Mouse (Mus musculus): ENCODE measurements around the gene Nrp1. TPM values are rescaled to one million over a fixed set of nuclear protein-coding genes. Genes with fewer than 3 reads are reported as not detected.

Nrp1 gene
- total RNA-seq, 2 experiments from 2014 or later = 50.4 to 53.6 TPM

GRCm38 (mm10) chr8:128361343-128361870 is 3.0 kb downstream of the Nrp1 start:
- intact Hi-C loops (cut with DNase I; ENCODE audit: low total_unique reads) = loop anchor here (10.0 kb wide), 1 partner anchor 927 kb away; no protein-coding TSS in a partner anchor
- DNase-seq = no peak

GRCm38 (mm10) chr8:128362940-128363595 is 4.7 kb downstream of the Nrp1 start:
- peak; percentile 69 for DNase-seq
- intact Hi-C loops (cut with DNase I; ENCODE audit: low total_unique reads) = loop anchor here (10.0 kb wide), 1 partner anchor 928 kb away; no protein-coding TSS in a partner anchor

- intact Hi-C loops (cut with DNase I; ENCODE audit: low total_unique reads) = no loop called here
- no peak for DNase-seq
Observed at GRCm38 (mm10) chr8:128370496-128370895, 12.1 kb downstream of the Nrp1 start.

GRCm38 (mm10) chr8:128371026-128371425 is 12.6 kb downstream of the Nrp1 start:
- DNase-seq = no peak
- intact Hi-C loops (cut with DNase I; ENCODE audit: low total_unique reads) = no loop called here

- intact Hi-C loops (cut with DNase I; ENCODE audit: low total_unique reads) = no loop called here
- no peak for DNase-seq
Observed at GRCm38 (mm10) chr8:128371789-128372188, 13.4 kb downstream of the Nrp1 start.

GRCm38 (mm10) chr8:128372724-128373123 is 14.3 kb downstream of the Nrp1 start:
- intact Hi-C loops (cut with DNase I; ENCODE audit: low total_unique reads) = no loop called here
- no peak for DNase-seq

- intact Hi-C loops (cut with DNase I; ENCODE audit: low total_unique reads) = no loop called here
- no peak for DNase-seq
Observed at GRCm38 (mm10) chr8:128373418-128373817, 15.0 kb downstream of the Nrp1 start.

- intact Hi-C loops (cut with DNase I; ENCODE audit: low total_unique reads) = no loop called here
- no peak for DNase-seq
Observed at GRCm38 (mm10) chr8:128375291-128375690, 16.9 kb downstream of the Nrp1 start.

GRCm38 (mm10) chr8:128383176-128383575 is 24.8 kb downstream of the Nrp1 start:
- no peak for DNase-seq
- intact Hi-C loops (cut with DNase I; ENCODE audit: low total_unique reads) = no loop called here

- DNase-seq = no peak
- intact Hi-C loops (cut with DNase I; ENCODE audit: low total_unique reads) = no loop called here
Observed at GRCm38 (mm10) chr8:128384366-128384765, 26.0 kb downstream of the Nrp1 start.

- intact Hi-C loops (cut with DNase I; ENCODE audit: low total_unique reads) = no loop called here
- DNase-seq = no peak
Observed at GRCm38 (mm10) chr8:128384921-128385332, 26.5 kb downstream of the Nrp1 start.

- DNase-seq = no peak
- intact Hi-C loops (cut with DNase I; ENCODE audit: low total_unique reads) = no loop called here
Observed at GRCm38 (mm10) chr8:128386963-128387621, 28.7 kb downstream of the Nrp1 start.

GRCm38 (mm10) chr8:128390759-128391158 is 32.4 kb downstream of the Nrp1 start:
- intact Hi-C loops (cut with DNase I; ENCODE audit: low total_unique reads) = no loop called here
- DNase-seq = no peak

GRCm38 (mm10) chr8:128391182-128391760 is 32.9 kb downstream of the Nrp1 start:
- no peak for DNase-seq
- intact Hi-C loops (cut with DNase I; ENCODE audit: low total_unique reads) = no loop called here

- no peak for DNase-seq
- intact Hi-C loops (cut with DNase I; ENCODE audit: low total_unique reads) = no loop called here
Observed at GRCm38 (mm10) chr8:128394671-128395193, 36.3 kb downstream of the Nrp1 start.

GRCm38 (mm10) chr8:128396968-128397367 is 38.6 kb downstream of the Nrp1 start:
- intact Hi-C loops (cut with DNase I; ENCODE audit: low total_unique reads) = no loop called here

GRCm38 (mm10) chr8:128397441-128397840 is 39.0 kb downstream of the Nrp1 start:
- intact Hi-C loops (cut with DNase I; ENCODE audit: low total_unique reads) = no loop called here
- DNase-seq = no peak

More at GRCm38 (mm10) chr8:128396968-128397367, 38.6 kb downstream of the Nrp1 start:
- no peak for DNase-seq

GRCm38 (mm10) chr8:128398472-128399091 is 40.2 kb downstream of the Nrp1 start:
- DNase-seq = no peak
- intact Hi-C loops (cut with DNase I; ENCODE audit: low total_unique reads) = no loop called here

GRCm38 (mm10) chr8:128400286-128400685 is 41.9 kb downstream of the Nrp1 start:
- DNase-seq = no peak
- intact Hi-C loops (cut with DNase I; ENCODE audit: low total_unique reads) = no loop called here

- intact Hi-C loops (cut with DNase I; ENCODE audit: low total_unique reads) = no loop called here
Observed at GRCm38 (mm10) chr8:128404876-128405275, 46.5 kb downstream of the Nrp1 start.

More at GRCm38 (mm10) chr8:128404876-128405275, 46.5 kb downstream of the Nrp1 start:
- no peak for DNase-seq
